Mouse (Mus musculus): ENCODE results near the gene Lalba.

- TF ChIP-seq CTCF (conservative IDR thresholded peaks at IDR 0.05; ENCODE audit: low read length): no peak
- TF ChIP-seq POU5F1 (IDR thresholded peaks at IDR 0.05; ENCODE audit: borderline replicate concordance, low read length): no peak
Observed at GRCm38 (mm10) chr15:98491332-98491731, 8.8 kb upstream of the Lalba start.

All from E14TG2a.4 (cell line).